Mouse (Mus musculus) G1E (cell line): ENCODE data around the gene Klrc1.
"Not testable (repeated sequence)": the region's sequence is repeated elsewhere in the genome, so short reads cannot be mapped to it uniquely, and the experiment has no call there.

Experiments
- CTCF ChIP-seq: IDR thresholded peaks from 2 replicates; pipeline ENCODE4 v1.5.1; 2012; ENCODE audit warnings: low read depth, low read length, inconsistent platforms, mixed read lengths
- GATA1 ChIP-seq: IDR thresholded peaks from 2 replicates; pipeline ENCODE4 v1.6.1; 2012; ENCODE audit warnings: borderline replicate concordance, low read length, inconsistent platforms, mixed read lengths
- GATA2 ChIP-seq: IDR thresholded peaks from 2 replicates; pipeline ENCODE4 v1.6.1; 2012; ENCODE audit warnings: low read depth, low read length, inconsistent platforms, borderline replicate concordance
- POLR2AphosphoS5 ChIP-seq: IDR thresholded peaks from 2 replicates; pipeline ENCODE4 v1.6.1; 2012; ENCODE audit warnings: low read depth, low read length, inconsistent platforms; ENCODE audit not compliant: insufficient replicate concordance
- TAL1 ChIP-seq: conservative IDR thresholded peaks from 2 replicates; pipeline ENCODE4 v1.6.1; 2012; ENCODE audit warnings: low read depth, low read length, inconsistent platforms, mixed read lengths

DNA sequence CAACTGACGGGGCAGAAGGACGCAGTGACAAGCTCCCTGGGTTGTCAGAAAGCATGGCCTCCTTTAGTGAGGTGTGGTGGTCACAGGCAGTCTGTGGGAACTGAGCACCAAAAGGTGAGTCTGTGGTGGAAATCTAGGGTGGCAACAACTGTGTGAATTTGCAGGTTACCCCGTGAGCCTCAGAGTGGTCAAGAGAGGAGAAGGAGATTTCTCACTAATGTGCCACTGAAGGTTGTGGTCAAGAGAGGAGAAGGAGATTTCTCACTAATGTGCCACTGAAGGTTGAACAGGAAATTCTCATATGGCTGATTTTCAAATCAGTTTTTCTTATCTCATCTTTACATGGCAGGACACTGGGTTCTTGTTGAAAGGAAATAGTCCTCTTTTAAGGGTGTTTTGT is 17.5 kb downstream of the Klrc1 start:
- not testable (repeated sequence) for TF ChIP-seq CTCF, GATA1, POLR2AphosphoS5, GATA2, TAL1
